Mouse (Mus musculus) neural tube, embryonic 11.5 days (tissue): ENCODE data around the gene Gm20661. TPM values are rescaled to one million over a fixed set of nuclear protein-coding genes. Genes with fewer than 3 reads are reported as not detected.

ENCODE experiments used
- ATAC-seq: fragments of 200-750 bp; cut with Nextera tagmentation; 2 replicates; pipeline ENCODE4 v1.8.0; 2017; ENCODE audit warnings: moderate number of reproducible peaks, mild to moderate bottlenecking, moderate TSS enrichment, moderate library complexity; ENCODE audit not compliant: insufficient read depth, low FRiP score, low TSS enrichment
- DNase-seq: peaks from one replicate; pipeline ENCODE4 v3.0.0-alpha.2; 2015; ENCODE audit warnings: low spot score
- H3K27ac ChIP-seq: fragments of 300-500 bp; sonication (generic); 2 replicates; pipeline ENCODE4 v1.5.1; 2014; ENCODE audit warnings: low read depth, mild to moderate bottlenecking, low read length
- H3K27me3 ChIP-seq: fragments of 300-500 bp; sonication (generic); 2 replicates; pipeline ENCODE4 v1.6.1; 2014; ENCODE audit warnings: mild to moderate bottlenecking, low read length, mixed read lengths; ENCODE audit not compliant: control insufficient read depth, insufficient read depth
- H3K36me3 ChIP-seq: fragments of 300-500 bp; sonication (generic); 2 replicates; pipeline ENCODE4 v1.6.1; 2014; ENCODE audit warnings: mild to moderate bottlenecking, low read length, moderate library complexity, mixed read lengths; ENCODE audit not compliant: control insufficient read depth, insufficient read depth
- H3K4me1 ChIP-seq: fragments of 300-500 bp; sonication (generic); 2 replicates; pipeline ENCODE4 v1.6.1; 2014; ENCODE audit warnings: low read length, mixed read lengths; ENCODE audit not compliant: control insufficient read depth, insufficient read depth
- H3K4me2 ChIP-seq: fragments of 300-500 bp; sonication (generic); 2 replicates; pipeline ENCODE4 v1.6.1; 2014; ENCODE audit warnings: low read depth, mild to moderate bottlenecking, moderate library complexity
- H3K4me3 ChIP-seq: fragments of 300-500 bp; sonication (generic); 2 replicates; pipeline ENCODE4 v1.5.1; 2014; ENCODE audit warnings: low read depth, low read length
- H3K9ac ChIP-seq: fragments of 300-500 bp; sonication (generic); 2 replicates; pipeline ENCODE4 v1.6.1; 2014; ENCODE audit warnings: mild to moderate bottlenecking, low read length
- H3K9me3 ChIP-seq: fragments of 300-500 bp; sonication (generic); 2 replicates; pipeline ENCODE4 v1.6.1; 2016; ENCODE audit warnings: low read length; ENCODE audit not compliant: control insufficient read depth
- WGBS: fragments of 180-500 bp; shearing (Covaris S2); extraction: QIAGEN DNeasy Blood & Tissue Kit; methylation state at CpG from one replicate; pipeline ENCODE4 v1.1.7; 2014; 5-methylcytosine and 5-hydroxymethylcytosine counted together
- polyA plus RNA-seq: library from polyadenylated mRNA; unstranded; fragments of >200 nt; fragmentation: Nextera tagmentation; extraction: Ambion mirVana; gene quantifications from 2 replicates; pipeline ENCODE4 v1.2.1, GENCODE M21; 2014

Gm20661 gene
- polyA plus RNA-seq, 1 experiment from 2014 or later: 3.5 TPM

GRCm38 (mm10) chr9:107949184-107949921, 33.5 kb upstream of the Gm20661 start:
- H3K4me1 ChIP-seq: peaks cover 5% of the 10 kb centered on the region
- DNase-seq (no peak), ATAC-seq (no peak)
- H3K4me2 ChIP-seq: no peak overlapping the region
- WGBS: 83% methylated on average over 13 of the region's 13 CpGs
- no peak overlapping the region for H3K4me3 ChIP-seq
- H3K27ac ChIP-seq: no peak overlapping the region
- no peak overlapping the region for H3K9ac ChIP-seq
- no peaks in the 10 kb centered on the region for H3K36me3 ChIP-seq
- no peaks in the 10 kb centered on the region for H3K9me3 ChIP-seq
- no peaks in the 10 kb centered on the region for H3K27me3 ChIP-seq

- Histone ChIP-seq H3K36me3 (no peaks in the 10 kb centered on the region), H3K27me3 (no peaks in the 10 kb centered on the region), H3K4me2 (peak within 1 kb of the TSS; percentile 52), H3K27ac (peak within 1 kb of the TSS; percentile 63; the same call in 1 of the 2 replicates), H3K9me3 (no peaks in the 10 kb centered on the region), H3K4me3 (peak within 1 kb of the TSS; percentile 62), H3K4me1 (peaks cover 5% of the 10 kb centered on the region), H3K9ac (peak within 1 kb of the TSS; percentile 72)
- ATAC-seq (no peak), DNase-seq (no peak)
- 91% methylated on average over 10 of the region's 10 CpGs for WGBS
Measured at GRCm38 (mm10) chr9:107949922-107950235, 33.0 kb upstream of the Gm20661 start, which contains the start of gene Traip. Traip (plus strand) TSS chr9:107950136.

GRCm38 (mm10) chr9:107950460-107951355, 32.1 kb upstream of the Gm20661 start:
- DNase-seq (peak; percentile 92), ATAC-seq (peak; percentile 92)
- Histone ChIP-seq H3K27ac (peak overlapping the region; percentile 63; the same call in 1 of the 2 replicates), H3K9ac (peak overlapping the region; percentile 72), H3K9me3 (no peaks in the 10 kb centered on the region), H3K27me3 (no peaks in the 10 kb centered on the region), H3K4me3 (peak overlapping the region; percentile 62), H3K4me1 (peaks cover 5% of the 10 kb centered on the region), H3K36me3 (no peaks in the 10 kb centered on the region), H3K4me2 (peak overlapping the region; percentile 52)
- WGBS: 21% methylated on average over 45 of the region's 45 CpGs

GRCm38 (mm10) chr9:107955613-107956289, 27.1 kb upstream of the Gm20661 start:
- Histone ChIP-seq H3K4me1 (peaks cover 5% of the 10 kb centered on the region), H3K4me2 (no peak overlapping the region), H3K4me3 (no peak overlapping the region), H3K27me3 (no peaks in the 10 kb centered on the region), H3K9ac (no peak overlapping the region), H3K27ac (no peak overlapping the region), H3K9me3 (no peaks in the 10 kb centered on the region), H3K36me3 (peaks cover 4% of the 10 kb centered on the region)
- 83% methylated on average over 6 of the region's 6 CpGs for WGBS
- DNase-seq (no peak), ATAC-seq (no peak)

- no peak for ATAC-seq
- peaks cover 4% of the 10 kb centered on the region for H3K36me3 ChIP-seq
Measured at GRCm38 (mm10) chr9:107957141-107957540, 25.7 kb upstream of the Gm20661 start.

GRCm38 (mm10) chr9:107959896-107960295, 23.0 kb upstream of the Gm20661 start:
- Histone ChIP-seq H3K27ac (no peak overlapping the region), H3K9me3 (no peaks in the 10 kb centered on the region), H3K4me1 (no peaks in the 10 kb centered on the region), H3K4me2 (no peak overlapping the region), H3K4me3 (no peak overlapping the region), H3K27me3 (no peaks in the 10 kb centered on the region), H3K36me3 (peaks cover 4% of the 10 kb centered on the region), H3K9ac (no peak overlapping the region)
- no peak for DNase-seq
- 42% methylated on average over 6 of the region's 6 CpGs for WGBS
- ATAC-seq: no peak

More at GRCm38 (mm10) chr9:107957141-107957540, 25.7 kb upstream of the Gm20661 start:
- Histone ChIP-seq H3K27ac (no peak overlapping the region), H3K4me3 (no peak overlapping the region), H3K4me2 (no peak overlapping the region), H3K27me3 (no peaks in the 10 kb centered on the region), H3K4me1 (no peaks in the 10 kb centered on the region), H3K9ac (no peak overlapping the region), H3K9me3 (no peaks in the 10 kb centered on the region)
- 38% methylated on average over 6 of the region's 6 CpGs for WGBS
- no peak for DNase-seq

GRCm38 (mm10) chr9:107960928-107961327, 21.9 kb upstream of the Gm20661 start:
- no peaks in the 10 kb centered on the region for H3K9me3 ChIP-seq

GRCm38 (mm10) chr9:107961351-107961762, 21.5 kb upstream of the Gm20661 start:
- Histone ChIP-seq H3K27me3 (no peaks in the 10 kb centered on the region), H3K27ac (no peak overlapping the region), H3K4me2 (no peak overlapping the region), H3K4me3 (no peak overlapping the region), H3K36me3 (peaks cover 4% of the 10 kb centered on the region), H3K9me3 (no peaks in the 10 kb centered on the region), H3K4me1 (no peaks in the 10 kb centered on the region), H3K9ac (no peak overlapping the region)
- ATAC-seq (no peak), DNase-seq (no peak)
- WGBS: 80% methylated on average over 10 of the region's 10 CpGs

More at GRCm38 (mm10) chr9:107960928-107961327, 21.9 kb upstream of the Gm20661 start:
- Histone ChIP-seq H3K4me2 (no peak overlapping the region), H3K27ac (no peak overlapping the region), H3K27me3 (no peaks in the 10 kb centered on the region), H3K4me3 (no peak overlapping the region), H3K9ac (no peak overlapping the region), H3K36me3 (peaks cover 4% of the 10 kb centered on the region), H3K4me1 (no peaks in the 10 kb centered on the region)
- 85% methylated on average over 4 of the region's 4 CpGs for WGBS
- ATAC-seq (no peak), DNase-seq (no peak)
